Mouse (Mus musculus): Measurements from ENCODE around the gene Galr2.
A peak's percentile ranks its signal among the peaks of the same experiment; 100 is the strongest.
"Not testable (repeated sequence)": the region's sequence is repeated elsewhere in the genome, so short reads cannot be mapped to it uniquely, and the experiment has no call there.

Gene Galr2

DNA sequence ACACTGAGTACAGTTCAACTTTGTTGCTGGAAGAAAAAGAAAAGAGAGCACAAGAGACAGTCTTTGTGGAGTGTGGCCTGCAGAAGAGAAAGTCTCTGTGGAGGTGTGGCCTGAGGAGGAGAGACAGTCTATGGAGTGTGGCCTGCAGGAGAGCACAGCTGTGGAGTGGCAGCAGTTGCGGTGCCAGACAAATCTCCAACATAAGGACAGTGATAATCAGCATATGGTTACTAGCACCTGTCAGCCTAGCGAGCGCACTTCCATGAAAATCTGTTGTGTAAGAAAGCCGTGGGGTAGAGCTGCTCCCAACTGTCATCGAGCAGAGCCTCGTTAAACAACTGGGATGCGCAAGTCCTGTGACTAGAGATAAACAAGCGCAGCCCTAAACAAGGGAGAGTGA, 11.2 kb upstream of the Galr2 start:
- DNase-seq (ENCODE audit: extremely low read depth, low read depth): no peak

DNA sequence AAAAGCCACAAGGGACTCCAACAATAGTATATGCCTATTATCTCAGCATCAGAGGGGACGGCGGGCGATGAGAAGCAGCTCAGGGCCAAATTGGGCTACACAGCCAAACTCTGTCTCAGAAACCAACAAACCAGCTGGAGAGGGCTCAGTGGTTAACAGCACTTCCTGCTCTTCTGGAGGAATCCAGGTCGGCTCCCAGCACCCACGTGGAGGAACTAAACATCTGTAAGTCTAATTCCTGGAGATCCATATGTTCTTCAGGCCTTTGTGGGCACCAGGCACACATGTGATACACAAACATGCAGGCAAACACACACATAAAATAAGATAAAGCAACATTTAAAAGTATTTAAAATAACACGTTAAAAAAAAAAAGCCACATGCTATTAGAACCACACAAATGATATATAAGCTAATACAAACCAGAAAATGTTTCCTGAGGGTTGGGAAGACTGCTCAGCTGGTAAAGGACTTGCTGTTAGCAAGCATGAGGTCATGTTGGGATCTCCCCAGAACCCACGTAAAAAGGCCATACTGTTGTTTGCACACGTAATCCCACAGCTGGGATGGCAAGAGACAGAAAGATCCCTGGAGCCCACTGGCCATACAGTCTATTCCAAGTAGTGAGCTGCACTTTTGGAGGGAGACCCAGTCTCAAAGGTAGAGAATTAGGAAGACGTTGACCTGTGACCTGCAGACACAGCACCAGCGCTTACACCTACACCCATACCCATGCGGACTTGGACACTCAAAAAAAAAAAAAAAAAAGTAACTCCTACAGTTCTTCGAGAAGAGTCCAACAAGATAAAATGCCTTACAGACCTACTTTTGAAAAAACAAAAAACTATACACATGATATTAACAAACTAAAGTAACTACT, 7.9 kb upstream of the Galr2 start:
- DNase-seq (ENCODE audit: extremely low read depth, low read depth): peak; percentile 50

DNA sequence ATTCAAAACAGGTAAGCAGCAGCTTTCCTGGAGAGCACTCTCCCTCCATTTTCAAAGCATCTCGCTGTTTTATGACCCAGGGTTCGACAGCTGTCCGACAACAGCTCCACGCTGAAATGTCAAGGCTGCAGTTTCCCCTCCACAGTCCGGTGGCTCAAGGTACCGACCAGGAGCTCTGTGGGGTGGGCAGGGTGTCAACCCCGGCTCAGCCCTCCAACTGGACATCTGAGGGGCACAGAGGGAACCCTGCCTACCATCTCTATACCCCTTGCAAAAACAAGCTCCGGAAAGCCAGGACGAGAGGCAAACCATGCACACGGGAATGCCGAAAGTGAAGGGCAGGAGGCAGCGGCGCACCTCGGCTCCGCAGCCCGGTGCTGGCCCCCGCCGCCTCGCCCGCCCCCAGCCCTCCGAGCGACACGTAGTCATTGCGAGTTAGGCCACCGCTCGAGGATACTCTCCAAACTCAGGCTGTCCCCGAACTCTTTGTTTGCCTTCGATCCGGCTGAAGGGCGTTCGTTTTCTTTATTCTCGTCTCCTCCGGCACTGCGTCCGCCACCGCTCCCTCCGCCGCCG, 7.2 kb upstream of the Galr2 start:
- DNase-seq (ENCODE audit: extremely low read depth, low read depth): no peak

DNA sequence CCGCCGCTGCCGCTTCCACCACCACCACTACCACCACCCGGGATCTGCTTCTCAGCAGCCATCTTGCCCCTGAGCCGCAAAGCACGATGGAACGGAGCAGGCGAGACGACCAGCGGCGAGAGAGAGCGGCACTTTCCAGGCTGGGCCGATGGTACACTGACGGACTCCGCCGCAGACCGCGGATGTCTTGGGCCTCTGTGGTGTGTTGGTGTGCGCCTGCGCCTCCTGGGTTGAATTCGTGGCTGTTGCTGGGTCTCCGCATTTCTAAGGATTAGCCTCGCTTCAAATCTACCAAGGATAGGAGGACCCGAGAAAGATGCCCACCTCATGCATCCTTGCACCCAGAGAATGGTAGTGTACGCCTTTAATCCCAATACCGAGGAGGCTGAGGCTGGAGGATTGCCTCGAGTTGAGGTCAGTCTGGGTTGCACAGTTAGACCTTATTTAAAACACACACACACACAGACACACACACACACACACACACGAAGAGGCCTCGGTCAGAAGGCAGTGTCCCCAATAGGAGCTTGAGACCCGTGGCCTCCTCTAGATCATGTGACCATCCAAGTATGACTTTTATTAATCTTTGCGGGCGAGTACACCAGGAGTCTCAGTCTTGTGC, 6.6 kb upstream of the Galr2 start, which contains the start of gene Srp68:
Gene Srp68 (minus strand): TSS at position 173 of the 622 bp plus-strand sequence.
- peak; percentile 76 for DNase-seq (ENCODE audit: extremely low read depth, low read depth)

DNA sequence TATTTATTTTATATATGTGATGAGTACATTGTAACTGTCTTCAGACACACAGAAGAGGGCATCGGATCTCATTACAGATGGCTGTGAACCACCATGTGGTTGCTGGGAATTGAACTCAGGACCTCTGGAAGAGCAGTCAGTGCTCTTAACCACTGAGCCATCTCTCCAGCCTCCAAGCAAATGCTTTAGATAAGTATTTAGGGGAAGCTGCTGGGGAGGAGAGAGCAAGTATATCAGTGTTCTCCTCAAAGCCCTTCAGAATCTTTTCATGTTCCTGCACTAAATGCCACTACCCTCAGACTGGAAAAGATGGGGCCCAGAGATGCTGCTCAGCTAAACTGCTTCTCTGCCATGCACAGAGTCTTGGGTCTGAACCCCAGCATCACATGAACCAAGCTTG, 3.6 kb upstream of the Galr2 start:
- DNase-seq (ENCODE audit: extremely low read depth, low read depth): not testable (repeated sequence)

DNA sequence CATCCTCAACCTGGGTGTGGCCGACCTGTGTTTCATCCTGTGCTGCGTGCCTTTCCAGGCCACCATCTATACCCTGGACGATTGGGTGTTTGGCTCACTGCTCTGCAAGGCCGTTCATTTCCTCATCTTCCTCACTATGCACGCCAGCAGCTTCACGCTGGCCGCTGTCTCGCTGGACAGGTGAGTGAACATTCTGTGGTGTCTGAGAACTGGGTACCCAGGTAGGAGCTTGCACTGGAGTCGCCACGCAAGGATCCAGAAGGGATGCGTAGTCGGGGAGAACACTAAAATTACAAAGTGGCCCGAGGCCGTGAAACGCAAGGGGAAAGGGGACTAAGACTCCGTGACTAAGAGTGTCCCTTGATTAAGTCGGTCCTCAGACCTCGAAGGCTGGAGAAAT, 932 bp downstream of the Galr2 start:
- no peak for DNase-seq (ENCODE audit: extremely low read depth, low read depth)

DNA sequence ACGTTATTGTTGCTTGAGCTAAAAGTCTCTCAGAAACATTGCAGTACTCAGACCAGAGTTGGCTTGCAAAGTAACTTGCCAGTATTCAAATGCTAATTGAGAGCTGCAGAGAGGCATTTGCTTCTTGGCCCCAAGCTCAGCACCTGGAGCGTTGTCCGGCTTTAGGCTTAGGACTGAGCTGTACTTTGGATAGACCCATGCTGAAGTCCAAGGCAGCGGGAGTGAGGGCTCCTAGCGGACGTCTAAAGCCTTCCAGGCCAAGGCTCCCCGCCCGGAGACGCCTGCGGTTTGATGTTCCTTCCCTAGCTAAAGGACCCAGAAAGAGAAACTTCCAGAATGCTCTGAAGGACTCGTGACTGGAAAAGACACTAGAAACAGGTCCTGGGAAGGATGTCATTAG, 1.4 kb downstream of the Galr2 start:
- DNase-seq (ENCODE audit: extremely low read depth, low read depth): no peak

DNA sequence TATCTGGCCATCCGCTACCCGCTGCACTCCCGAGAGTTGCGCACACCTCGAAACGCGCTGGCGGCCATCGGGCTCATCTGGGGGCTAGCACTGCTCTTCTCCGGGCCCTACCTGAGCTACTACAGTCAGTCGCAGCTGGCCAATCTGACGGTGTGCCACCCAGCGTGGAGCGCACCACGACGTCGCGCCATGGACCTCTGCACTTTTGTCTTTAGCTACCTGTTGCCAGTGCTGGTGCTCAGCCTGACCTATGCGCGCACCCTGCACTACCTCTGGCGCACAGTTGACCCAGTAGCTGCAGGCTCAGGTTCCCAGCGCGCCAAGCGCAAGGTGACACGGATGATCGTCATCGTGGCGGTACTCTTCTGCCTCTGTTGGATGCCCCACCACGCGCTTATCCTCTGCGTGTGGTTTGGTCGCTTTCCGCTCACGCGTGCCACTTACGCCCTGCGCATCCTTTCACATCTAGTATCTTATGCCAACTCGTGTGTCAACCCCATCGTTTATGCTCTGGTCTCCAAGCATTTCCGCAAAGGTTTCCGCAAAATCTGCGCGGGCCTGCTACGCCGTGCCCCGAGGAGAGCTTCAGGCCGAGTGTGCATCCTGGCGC, 2.3 kb downstream of the Galr2 start:
- no peak for DNase-seq (ENCODE audit: extremely low read depth, low read depth)

DNA sequence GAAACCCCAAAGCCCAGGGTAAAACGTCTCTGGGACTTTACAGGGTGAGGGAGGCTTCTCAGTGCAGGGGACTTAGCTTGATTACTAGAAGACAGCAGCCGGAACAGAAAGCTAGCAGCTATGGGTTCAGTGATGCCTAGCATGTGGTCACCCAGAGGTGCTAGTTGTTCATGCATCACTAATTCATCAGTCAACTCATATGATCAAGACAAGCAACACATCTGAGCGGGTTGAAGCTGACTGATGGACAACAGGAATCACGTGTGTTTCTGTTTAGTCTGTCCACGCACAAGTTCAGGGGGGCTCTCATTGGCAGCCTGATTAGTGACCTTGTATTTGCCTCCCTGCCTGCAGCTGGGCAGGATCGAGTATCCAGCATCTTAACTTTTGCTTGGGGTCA, 3.2 kb downstream of the Galr2 start:
- no peak for DNase-seq (ENCODE audit: extremely low read depth, low read depth)

DNA sequence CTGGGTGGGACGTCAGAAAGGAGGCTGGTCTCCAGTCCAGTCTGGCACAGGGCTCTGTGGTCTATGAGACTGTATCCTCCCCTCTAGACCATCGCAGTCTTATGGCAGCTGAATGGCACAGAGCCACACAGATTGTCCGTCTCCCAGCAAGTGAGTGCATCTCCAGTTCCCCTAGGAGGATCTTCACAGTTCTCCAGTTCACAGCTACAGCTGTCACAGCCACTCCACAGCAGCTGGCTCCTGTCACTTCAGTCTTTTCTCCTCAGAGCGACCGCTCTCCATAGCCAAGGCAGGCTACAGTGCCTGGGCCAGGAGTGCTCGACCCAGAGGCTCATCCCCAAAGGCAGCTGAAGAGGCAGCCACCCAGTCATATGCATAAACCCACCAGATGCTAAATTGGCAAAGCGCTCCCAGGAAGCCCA, 5.0 kb downstream of the Galr2 start:
- no peak for DNase-seq (ENCODE audit: extremely low read depth, low read depth)

DNA sequence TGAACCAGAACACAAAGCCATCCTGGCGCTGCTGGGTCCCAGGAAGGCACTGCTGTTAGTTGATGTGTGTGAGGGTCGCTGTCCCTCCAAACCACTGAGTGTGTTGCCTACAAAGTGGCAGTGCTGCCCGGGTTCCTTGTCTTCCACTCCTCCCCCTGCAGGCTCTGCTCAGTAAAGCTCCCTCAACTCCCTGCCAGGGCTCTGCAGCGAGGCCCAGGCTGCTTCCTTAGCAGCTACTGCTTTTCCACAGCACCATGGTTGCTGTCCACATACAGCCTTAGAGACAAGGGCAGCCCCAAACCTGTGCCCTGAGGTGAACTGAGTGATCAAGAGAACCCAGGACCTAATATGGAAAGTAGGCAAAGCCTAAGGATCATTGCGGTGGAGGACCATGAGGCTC, 6.6 kb downstream of the Galr2 start:
- no peak for DNase-seq (ENCODE audit: extremely low read depth, low read depth)

DNA sequence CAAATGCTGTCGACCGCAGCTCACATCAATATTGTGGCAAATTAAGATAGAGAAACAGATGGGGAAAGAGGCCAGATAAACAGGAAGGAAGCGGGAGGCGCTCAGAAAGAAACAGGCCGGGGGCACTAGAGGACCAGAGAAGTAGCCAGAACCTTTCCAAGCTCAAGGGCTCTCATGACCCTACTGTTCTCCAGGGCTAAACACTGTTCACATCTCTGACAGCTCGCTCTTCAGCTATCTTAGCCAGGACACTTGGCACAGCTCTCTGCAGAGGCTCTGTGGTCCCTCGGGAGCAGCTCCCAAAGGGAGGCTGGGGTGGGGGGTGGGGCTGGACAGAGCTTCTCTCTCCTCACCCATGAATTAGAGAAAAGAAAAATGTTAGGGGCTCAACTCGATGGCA, 9.8 kb downstream of the Galr2 start:
- no peak for DNase-seq (ENCODE audit: extremely low read depth, low read depth)

DNA sequence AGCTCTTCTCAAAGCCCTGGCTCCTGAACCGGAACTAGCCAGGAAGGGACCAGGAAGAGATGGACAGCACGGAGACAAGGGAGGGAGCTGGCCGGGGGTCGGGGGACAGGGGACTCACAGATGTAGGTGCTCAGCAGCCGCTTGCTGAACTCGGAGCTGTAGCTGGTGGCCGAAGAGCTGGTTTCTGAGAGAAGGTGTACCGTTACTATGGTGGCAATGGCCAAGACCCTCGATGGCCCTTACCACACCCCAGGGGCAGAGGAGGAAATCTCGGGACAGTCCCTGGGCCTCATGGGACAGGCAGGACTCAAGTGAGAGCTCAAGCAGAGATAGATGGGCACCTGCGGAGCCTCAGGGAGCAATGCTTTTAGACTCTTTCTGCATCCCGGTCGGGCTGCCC, 11.7 kb downstream of the Galr2 start:
- DNase-seq (ENCODE audit: extremely low read depth, low read depth): no peak

DNA sequence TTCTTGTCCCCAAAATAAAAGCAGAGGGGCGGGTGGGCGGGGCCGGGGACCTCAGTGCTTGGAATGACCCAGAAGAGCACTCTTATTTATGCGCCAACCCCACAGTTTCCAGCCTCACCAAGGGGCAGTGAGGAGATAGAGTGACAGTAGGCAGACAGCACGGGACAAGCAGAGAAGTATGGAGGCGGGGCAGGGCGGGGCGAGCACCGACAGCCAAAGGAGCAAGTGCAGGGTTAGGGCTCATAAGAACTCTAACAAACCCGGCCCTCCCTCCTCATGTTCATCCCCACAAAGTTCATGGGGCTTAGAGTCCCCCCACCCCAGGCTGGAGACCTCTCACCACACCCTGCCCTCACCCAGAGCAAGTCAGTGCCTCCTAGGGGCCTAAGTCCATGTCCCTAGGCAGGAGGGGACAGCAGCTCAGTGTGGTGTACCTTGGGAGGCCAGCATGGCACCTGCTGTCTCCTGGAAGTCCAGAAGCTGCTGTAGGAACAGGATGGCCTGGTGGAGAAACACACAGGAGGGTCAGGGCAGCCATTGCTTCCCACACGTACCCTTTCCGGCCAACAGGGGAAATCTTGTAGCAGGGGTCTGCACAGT, 12.9 kb downstream of the Galr2 start:
- no peak for DNase-seq (ENCODE audit: extremely low read depth, low read depth)

DNA sequence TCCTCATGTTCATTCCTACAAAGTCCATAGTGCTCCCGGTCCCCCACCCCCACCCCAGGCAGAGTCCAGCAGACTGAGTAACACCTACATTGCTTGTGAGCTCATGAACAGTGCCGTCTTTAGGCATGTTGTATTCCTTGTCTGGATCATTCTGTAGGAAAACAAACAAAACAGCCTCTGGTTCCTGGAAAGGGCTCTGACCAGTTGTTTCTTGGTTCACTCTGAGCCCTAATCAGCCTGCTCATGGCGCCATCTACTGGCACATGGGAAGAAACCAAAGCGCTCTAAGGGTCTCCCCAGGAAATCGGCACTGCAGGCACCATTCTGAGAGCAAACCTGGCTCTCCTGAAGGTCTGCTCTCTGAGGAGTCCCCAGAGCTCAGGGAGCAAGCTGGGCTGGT, 13.6 kb downstream of the Galr2 start:
- DNase-seq (ENCODE audit: extremely low read depth, low read depth): no peak

DNA sequence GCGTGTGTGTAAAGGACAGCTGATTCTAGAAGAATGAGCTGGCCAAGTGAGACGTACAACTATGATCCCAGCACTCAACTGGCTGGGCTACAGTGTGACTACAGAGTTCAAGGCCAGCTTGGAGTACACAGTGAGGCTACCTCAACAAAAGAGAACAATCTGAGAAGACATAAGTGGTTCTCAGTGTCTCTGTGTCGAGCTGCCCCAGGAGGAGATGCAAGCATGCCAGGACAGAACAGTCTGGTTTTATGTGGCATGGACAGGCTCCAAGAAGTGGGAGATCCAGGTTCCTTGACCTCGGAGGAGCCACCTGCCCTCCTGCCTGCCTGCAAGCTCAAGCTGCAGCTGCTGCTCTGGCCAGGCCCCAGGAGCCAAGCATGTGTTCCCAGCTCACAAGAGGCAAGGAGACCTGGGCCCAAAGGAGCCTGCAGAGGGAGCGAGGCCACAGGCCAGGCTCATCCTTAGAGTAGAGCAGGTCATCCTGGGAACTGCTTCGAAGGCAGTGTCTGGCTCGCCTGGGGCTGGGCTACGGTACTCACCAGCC, 15.5 kb downstream of the Galr2 start:
- no peak for DNase-seq (ENCODE audit: extremely low read depth, low read depth)

DNA sequence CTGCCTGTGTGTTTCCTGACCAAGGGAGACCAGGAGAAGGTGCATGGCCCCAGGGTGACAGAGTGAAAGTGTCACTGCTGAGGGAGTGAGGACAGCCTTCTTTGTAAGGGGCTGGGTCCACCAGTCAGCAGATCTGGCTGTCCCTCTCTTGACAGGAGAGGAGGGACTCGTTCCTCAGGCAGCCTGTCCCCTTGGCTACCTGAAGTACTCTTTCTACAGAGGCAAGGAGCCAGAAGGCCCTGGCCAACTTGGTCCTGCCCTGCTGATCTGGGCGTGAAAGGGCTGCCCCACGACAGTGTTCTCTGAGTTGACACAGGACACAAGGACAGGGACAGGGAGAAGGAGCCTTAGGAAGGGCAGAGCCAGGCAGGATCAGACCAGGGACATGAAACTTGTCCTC, 16.3 kb downstream of the Galr2 start:
- no peak for DNase-seq (ENCODE audit: extremely low read depth, low read depth)

DNA sequence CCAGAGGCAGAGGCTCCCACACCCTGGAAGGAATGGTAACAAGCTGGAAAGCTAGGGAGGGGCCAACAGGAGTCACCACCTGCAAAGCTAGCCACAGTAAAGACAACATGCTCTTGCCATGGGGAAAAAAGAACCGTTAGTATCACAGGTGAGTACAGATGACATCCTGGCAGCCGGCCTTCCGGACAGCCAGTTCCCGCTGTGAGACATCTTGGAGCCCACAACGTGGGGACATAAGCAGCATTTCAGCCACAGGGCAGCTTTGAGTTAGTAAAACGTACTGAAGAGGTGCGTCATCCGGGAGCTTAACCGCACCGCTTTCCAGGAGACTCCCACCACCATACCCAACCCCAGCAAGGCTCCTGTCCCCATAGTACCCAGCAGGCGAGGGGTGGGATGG, 17.5 kb downstream of the Galr2 start:
- DNase-seq (ENCODE audit: extremely low read depth, low read depth): no peak

DNA sequence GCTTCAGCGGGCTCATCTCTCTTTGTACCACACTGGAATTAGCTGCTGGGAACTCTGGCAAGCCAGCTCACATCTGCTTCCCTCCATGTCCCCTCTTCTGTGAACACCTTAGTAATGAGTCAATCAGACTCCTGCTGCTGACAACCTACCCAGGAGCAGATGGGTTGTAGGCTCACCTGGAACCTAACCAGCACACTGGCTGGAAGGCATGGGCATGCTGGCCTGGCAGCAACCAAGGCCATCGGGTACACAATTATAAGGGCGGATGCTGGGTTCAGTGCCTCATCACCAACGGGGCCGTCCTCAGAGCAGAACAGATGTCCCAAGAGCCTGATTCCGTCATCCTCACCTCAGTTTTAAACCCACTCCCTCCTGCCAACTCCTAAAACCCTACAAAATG, 17.9 kb downstream of the Galr2 start:
- DNase-seq (ENCODE audit: extremely low read depth, low read depth): no peak

DNA sequence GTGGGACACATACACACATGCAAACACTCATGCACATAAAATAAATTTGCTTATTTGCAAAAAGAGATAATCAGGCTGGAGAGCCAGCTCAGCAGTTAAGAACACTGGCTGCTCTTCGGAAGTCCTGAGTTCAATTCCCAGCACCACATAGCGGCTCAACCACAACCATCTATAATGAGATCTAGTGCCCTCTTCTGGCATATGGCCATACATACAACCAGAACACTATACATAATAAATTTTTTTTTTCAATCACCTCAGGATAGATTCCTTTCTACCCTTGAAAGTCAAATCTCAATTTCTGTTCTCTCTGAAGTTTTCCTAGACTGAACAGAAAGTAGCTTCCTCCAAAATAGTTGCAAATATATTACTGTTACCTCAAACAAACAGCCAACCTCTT, 24.7 kb downstream of the Galr2 start:
- DNase-seq (ENCODE audit: extremely low read depth, low read depth): no peak

All from MEL-GATA-1-ER (cell line).